Mouse (Mus musculus) kidney, embryonic 16.5 days (tissue): ENCODE data around the gene Mad1l1. TPM values are rescaled to one million over a fixed set of nuclear protein-coding genes. Genes with fewer than 3 reads are reported as not detected.

Experiments used
- polyA plus RNA-seq: library from polyadenylated mRNA; unstranded; fragments of >200 nt; fragmentation: Nextera tagmentation; extraction: Ambion mirVana; gene quantifications from 2 replicates; pipeline ENCODE4 v1.2.1, GENCODE M21; 2015

The Mad1l1 gene
- polyA plus RNA-seq, 1 experiment from 2014 or later, result 51.6 TPM

Other genes starting within 250 kb of the Mad1l1 start
- gene Nudt1, start 104 bp upstream of the Mad1l1 start, polyA plus RNA-seq, result 55.2 and 58.1 TPM in 2 replicates
- 22.0 and 23.9 TPM in 2 replicates for gene Mrm2, start 10.3 kb upstream of the Mad1l1 start, polyA plus RNA-seq
- 31.9 and 32.4 TPM in 2 replicates for gene Snx8, start 67.7 kb upstream of the Mad1l1 start, polyA plus RNA-seq
- gene Eif3b, start 97.8 kb upstream of the Mad1l1 start, polyA plus RNA-seq, result 112 and 114 TPM in 2 replicates
- gene Gm4869, start 124.1 kb upstream of the Mad1l1 start, polyA plus RNA-seq, result not detected in 2 replicates
- 24.1 and 25.7 TPM in 2 replicates for gene Chst12, start 184.0 kb upstream of the Mad1l1 start, polyA plus RNA-seq
- gene Grifin, start 243.5 kb upstream of the Mad1l1 start, polyA plus RNA-seq, result 0.27 TPM in 1 of 2 replicates, not detected in the other